Mouse (Mus musculus) lung, embryonic 16.5 days (tissue): ENCODE data around the gene Vps4b. TPM values are rescaled to one million over a fixed set of nuclear protein-coding genes. Genes with fewer than 3 reads are reported as not detected.
A peak's percentile ranks its signal among the peaks of the same experiment; 100 is the strongest.

ENCODE experiments used
- ATAC-seq: fragments of 200-750 bp; cut with Nextera tagmentation; 2 replicates; pipeline ENCODE4 v1.8.0; 2017; ENCODE audit warnings: low read depth, mild to moderate bottlenecking, moderate library complexity
- H3K27ac ChIP-seq: fragments of 300-500 bp; sonication (generic); 2 replicates; pipeline ENCODE4 v1.5.1; 2014; ENCODE audit warnings: mild to moderate bottlenecking, control low read depth, low read length
- H3K27me3 ChIP-seq: fragments of 300-500 bp; sonication (generic); 2 replicates; pipeline ENCODE4 v1.6.1; 2014; ENCODE audit warnings: low read depth, low read length, mixed read lengths; ENCODE audit not compliant: control insufficient read depth, insufficient read depth
- H3K36me3 ChIP-seq: fragments of 300-500 bp; sonication (generic); 2 replicates; pipeline ENCODE4 v1.6.1; 2014; ENCODE audit warnings: low read length; ENCODE audit not compliant: control insufficient read depth, insufficient read depth
- H3K4me1 ChIP-seq: fragments of 300-500 bp; sonication (generic); replicated peaks from 2 replicates; pipeline ENCODE4 v1.6.1; 2014; ENCODE audit warnings: low read length, mixed read lengths; ENCODE audit not compliant: control insufficient read depth, insufficient read depth
- H3K4me2 ChIP-seq: fragments of 300-500 bp; sonication (generic); 2 replicates; pipeline ENCODE4 v1.6.1; 2014; ENCODE audit warnings: low read depth, low read length, control low read depth
- H3K4me3 ChIP-seq: fragments of 300-500 bp; sonication (generic); 2 replicates; pipeline ENCODE4 v1.5.1; 2014; ENCODE audit warnings: mild to moderate bottlenecking, low read length, control low read depth
- H3K9ac ChIP-seq: fragments of 300-500 bp; sonication (generic); 2 replicates; pipeline ENCODE4 v1.6.1; 2014; ENCODE audit warnings: low read length, control low read depth
- H3K9me3 ChIP-seq: fragments of 300-500 bp; sonication (generic); 2 replicates; pipeline ENCODE4 v1.6.1; 2016; ENCODE audit warnings: low read length; ENCODE audit not compliant: control insufficient read depth
- WGBS: fragments of 180-500 bp; shearing (Covaris S2); extraction: QIAGEN DNeasy Blood & Tissue Kit; methylation state at CpG from one replicate; pipeline ENCODE4 v1.1.7; 2014; 5-methylcytosine and 5-hydroxymethylcytosine counted together
- polyA plus RNA-seq: library from polyadenylated mRNA; unstranded; fragments of >200 nt; fragmentation: Nextera tagmentation; extraction: Ambion mirVana; gene quantifications from 2 replicates; pipeline ENCODE4 v1.2.1, GENCODE M21; 2015

Gene Vps4b
- polyA plus RNA-seq, 1 experiment from 2014 or later = 75.2 TPM

DNA sequence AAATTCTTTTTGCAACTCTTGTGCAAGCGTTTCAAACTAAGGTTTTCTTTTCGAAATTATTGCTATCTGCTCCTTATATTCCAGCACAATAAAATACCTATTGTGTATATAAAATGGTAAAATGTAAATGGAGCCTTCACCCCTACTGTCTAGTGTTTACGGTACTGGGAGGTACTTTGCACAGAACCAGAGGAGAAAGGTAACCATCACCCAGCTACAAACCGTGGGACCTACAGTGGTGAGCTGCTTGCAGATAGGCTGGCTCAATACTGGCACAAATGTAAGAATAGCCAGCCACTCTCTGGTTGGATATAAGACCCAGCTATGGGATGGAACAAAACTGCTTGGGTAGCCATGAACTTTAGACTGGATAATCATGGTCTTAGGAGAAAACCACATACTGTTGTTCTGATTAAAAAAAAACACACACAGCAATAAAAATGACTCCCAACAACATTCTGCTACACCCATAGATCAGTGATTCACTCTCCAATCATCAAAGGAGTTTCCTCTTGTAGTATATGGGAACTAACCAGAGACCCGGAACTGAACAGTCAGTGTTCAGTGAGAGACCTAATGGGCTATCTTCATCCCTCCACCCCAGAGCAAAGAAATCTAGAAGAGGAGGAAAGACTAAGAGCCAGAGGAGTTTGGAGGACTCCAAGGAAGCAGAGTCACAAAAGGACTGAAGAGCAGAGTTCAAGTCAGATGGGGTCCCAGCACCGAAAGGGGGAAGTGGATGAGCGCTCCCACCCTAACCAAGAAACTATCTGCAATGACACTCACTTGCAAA is 655 bp upstream of the Vps4b start:
- Histone ChIP-seq H3K9me3 (no peaks in the 10 kb centered on the region), H3K4me2 (peak overlapping the region; percentile 59), H3K36me3 (no peaks in the 10 kb centered on the region), H3K27ac (no peak overlapping the region), H3K9ac (peak overlapping the region; percentile 93; the same call in 1 of the 2 replicates), H3K4me3 (peak overlapping the region; percentile 82), H3K4me1 (peaks cover 12% of the 10 kb centered on the region), H3K27me3 (no peaks in the 10 kb centered on the region)
- WGBS = 60% methylated on average over 7 of the region's 7 CpGs
- no peak for ATAC-seq

DNA sequence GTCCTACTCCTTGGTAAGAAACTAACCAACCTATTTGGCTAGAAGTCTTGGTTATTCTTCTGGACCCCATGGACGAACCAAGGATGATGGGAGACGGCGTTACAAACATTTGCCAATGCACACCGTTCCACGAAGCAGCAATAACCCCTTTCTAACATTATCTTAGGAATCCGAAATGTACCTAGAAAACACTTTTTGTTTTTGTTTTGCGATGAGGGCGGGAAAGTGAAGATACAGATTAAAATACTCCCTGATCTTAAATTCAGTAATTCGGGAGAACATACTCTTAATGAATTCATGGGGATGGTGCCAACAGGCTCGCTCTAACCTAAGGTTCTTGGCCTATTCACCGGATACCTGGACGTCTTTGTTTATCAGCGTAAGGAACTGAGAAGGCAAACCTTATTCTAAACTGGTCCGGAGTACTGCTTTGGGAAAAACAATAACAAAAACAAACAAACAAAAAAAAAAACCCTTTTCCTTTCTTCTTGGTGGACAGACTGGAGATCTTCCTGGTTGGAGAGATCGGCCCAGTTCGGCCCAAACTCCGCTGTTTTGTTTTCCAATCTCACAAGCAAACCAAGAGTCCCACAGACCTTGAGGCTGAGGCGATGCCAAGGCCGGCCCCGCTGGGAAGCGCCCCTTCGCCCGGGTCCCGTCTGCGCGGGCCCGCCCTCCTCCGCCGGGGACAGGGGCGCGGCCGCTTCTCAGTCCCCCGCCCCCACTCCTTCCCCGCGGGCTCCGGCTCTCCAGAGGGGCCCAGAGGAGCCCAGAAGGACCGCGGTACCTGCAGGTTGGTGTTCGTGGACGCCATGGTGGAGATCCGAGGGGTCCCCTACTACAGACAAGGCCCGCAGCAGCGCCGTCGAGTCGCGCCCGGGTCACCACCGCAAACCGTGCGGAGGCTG is 640 bp downstream of the Vps4b start:
- Histone ChIP-seq H3K4me1 (peaks cover 12% of the 10 kb centered on the region), H3K4me3 (peak overlapping the region; percentile 82), H3K9ac (peak overlapping the region; percentile 93), H3K36me3 (no peaks in the 10 kb centered on the region), H3K27ac (peak overlapping the region; percentile 92), H3K9me3 (no peaks in the 10 kb centered on the region), H3K27me3 (no peaks in the 10 kb centered on the region), H3K4me2 (peak overlapping the region; percentile 89)
- ATAC-seq = peak; percentile 91
- 2% methylated on average over 50 of the region's 51 CpGs for WGBS

DNA sequence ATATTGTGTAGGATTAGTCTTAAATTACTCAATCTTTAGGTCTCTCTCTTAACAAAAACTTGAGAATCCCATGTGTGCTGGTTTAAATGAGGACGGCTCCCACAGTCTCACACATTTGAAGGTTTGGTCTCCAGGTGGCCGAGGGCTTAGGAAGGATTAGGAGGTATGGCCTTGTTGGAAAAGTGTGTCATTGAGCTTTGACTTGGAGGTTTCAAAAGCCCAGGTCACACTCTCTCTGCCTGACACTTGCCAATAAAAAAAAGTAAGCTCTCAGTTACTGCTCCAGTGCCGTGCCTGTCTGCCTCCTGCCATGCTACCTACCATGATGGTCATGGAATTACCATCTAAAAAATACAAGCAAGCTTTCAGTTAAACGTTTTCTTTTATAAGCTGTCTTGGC is 21.6 kb downstream of the Vps4b start:
- Histone ChIP-seq H3K4me2 (no peak overlapping the region), H3K27ac (no peak overlapping the region), H3K27me3 (no peaks in the 10 kb centered on the region), H3K9ac (no peak overlapping the region), H3K4me1 (no peaks in the 10 kb centered on the region), H3K36me3 (peaks cover 37% of the 10 kb centered on the region), H3K4me3 (no peak overlapping the region), H3K9me3 (no peaks in the 10 kb centered on the region)
- ATAC-seq = no peak
- 88% methylated on average over 4 of the region's 4 CpGs for WGBS

DNA sequence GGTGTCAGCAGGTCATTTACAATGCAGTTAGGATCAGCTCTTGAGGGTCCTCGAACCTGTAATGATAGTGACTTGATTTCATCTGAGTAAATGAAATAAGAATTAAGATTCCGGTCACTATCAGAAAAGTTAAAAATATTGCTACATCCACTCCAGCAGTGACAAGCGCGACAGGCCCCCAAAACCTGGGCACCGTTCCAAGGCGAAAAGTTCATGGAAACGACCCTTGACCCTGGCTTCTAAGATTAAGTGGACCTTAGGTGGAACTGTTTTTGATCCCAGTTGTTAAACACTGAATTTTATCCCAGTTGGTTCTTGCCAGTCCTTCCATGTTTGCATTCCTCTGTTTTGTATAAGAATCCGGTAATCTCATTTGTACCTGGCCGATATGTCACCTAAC is 22.4 kb downstream of the Vps4b start:
- WGBS = 71% methylated on average over 9 of the region's 9 CpGs
- Histone ChIP-seq H3K9me3 (no peaks in the 10 kb centered on the region), H3K27ac (no peak overlapping the region), H3K9ac (no peak overlapping the region), H3K36me3 (peaks cover 33% of the 10 kb centered on the region), H3K4me1 (no peaks in the 10 kb centered on the region), H3K27me3 (no peaks in the 10 kb centered on the region), H3K4me2 (no peak overlapping the region), H3K4me3 (no peak overlapping the region)
- no peak for ATAC-seq

DNA sequence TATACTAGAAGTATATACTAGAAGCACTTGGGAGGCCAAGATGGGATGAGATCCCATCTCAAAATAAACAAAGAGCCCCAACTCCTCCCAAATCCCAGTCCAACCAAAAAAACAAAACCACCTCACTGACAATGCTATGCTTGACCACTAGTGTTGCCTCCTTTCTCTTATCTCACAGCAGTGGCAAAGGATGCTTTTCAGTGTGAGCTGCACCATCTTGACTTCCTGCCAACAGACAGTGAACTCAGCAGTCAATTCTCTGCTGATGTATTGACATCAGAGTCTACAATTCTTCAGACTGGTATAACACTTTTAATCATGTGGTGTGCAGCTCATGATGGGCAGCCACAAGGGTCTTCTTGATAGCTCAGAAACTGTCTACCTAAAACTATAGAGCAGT is 27.8 kb downstream of the Vps4b start:
- peaks cover 2% of the 10 kb centered on the region; the same call in 1 of the 2 replicates for H3K4me1 ChIP-seq
- no peak overlapping the region for H3K4me3 ChIP-seq
- H3K4me2 ChIP-seq = no peak overlapping the region
- peaks cover 29% of the 10 kb centered on the region for H3K36me3 ChIP-seq
- ATAC-seq = no peak
- H3K27ac ChIP-seq = no peak overlapping the region
- no peak overlapping the region for H3K9ac ChIP-seq
- H3K9me3 ChIP-seq = no peaks in the 10 kb centered on the region
- no peaks in the 10 kb centered on the region for H3K27me3 ChIP-seq

DNA sequence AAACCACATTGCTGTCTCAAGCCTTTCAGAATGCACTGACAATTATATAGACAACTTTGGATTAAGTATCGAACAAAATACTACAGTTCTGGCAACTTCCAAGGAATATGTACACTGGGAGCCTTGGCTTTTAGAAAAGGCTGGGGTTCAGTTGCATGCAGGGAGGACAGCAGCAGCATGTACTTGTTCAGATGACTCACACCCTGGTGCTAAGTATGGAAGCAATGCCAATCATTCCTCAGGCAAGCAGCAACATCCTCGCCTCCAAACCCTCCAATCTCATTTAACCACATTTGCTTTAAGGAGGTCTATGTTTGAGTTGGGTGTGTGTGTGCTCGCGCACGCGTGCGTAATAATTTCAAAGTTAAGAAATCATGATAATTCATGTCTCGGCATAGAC is 30.8 kb downstream of the Vps4b start:
- no peak for ATAC-seq
- Histone ChIP-seq H3K4me2 (no peak overlapping the region), H3K4me1 (peaks cover 3% of the 10 kb centered on the region; the same call in 1 of the 2 replicates), H3K27ac (no peak overlapping the region), H3K27me3 (no peaks in the 10 kb centered on the region), H3K9me3 (no peaks in the 10 kb centered on the region), H3K9ac (no peak overlapping the region), H3K4me3 (no peak overlapping the region), H3K36me3 (peaks cover 23% of the 10 kb centered on the region)
- WGBS = 95% methylated on average over 8 of the region's 8 CpGs

DNA sequence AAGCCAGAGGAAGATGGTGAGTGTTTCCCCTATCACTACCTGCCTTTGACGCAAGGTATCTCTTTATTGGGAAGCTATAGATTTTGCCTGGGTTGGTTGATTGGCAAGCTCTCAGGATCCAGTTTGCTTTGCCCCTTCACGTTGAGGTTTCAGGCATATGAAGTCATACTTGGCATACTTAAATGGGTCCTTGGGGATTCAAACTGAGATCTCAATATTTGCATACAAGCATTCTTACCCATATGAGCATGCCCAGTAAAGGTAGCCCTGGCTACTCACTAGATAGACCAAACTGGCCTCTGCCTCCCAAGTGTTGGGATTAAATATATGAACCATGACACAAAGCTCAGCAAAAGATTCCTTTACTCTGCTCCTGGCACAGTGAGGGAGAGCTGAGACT is 31.7 kb downstream of the Vps4b start:
- peaks cover 7% of the 10 kb centered on the region; the same call in 1 of the 2 replicates for H3K4me1 ChIP-seq
- no peak for ATAC-seq
- no peak overlapping the region for H3K4me2 ChIP-seq
- H3K36me3 ChIP-seq = peaks cover 15% of the 10 kb centered on the region
- 70% methylated on average over 2 of the region's 2 CpGs for WGBS
- no peaks in the 10 kb centered on the region for H3K9me3 ChIP-seq
- H3K27ac ChIP-seq = no peak overlapping the region
- no peaks in the 10 kb centered on the region for H3K27me3 ChIP-seq
- no peak overlapping the region for H3K9ac ChIP-seq
- no peak overlapping the region for H3K4me3 ChIP-seq

DNA sequence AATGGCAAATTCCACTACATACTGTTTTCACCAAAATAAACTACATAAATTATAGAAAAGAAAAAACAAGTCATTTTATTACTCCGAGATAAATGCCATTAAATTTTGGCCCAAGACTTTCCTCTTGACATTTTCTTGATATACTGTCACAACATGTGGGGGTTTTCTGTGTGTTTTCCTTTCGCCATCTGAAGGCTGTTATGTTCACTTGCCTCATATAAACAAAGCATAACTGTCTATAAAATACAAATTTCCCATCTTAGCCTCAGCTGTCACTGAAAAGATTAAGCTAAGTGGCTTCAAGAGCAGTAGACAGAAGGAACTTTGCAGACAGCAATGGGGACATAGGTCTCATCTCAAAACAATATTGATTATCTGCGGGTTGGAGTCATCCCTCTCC is 32.2 kb downstream of the Vps4b start:
- H3K27ac ChIP-seq = no peak overlapping the region
- no peak overlapping the region for H3K9ac ChIP-seq
- no peak overlapping the region for H3K4me2 ChIP-seq
- H3K9me3 ChIP-seq = no peaks in the 10 kb centered on the region
- no peak overlapping the region for H3K4me3 ChIP-seq
- H3K36me3 ChIP-seq = peaks cover 15% of the 10 kb centered on the region
- H3K4me1 ChIP-seq = peaks cover 7% of the 10 kb centered on the region; the same call in 1 of the 2 replicates
- 55% methylated on average over 3 of the region's 3 CpGs for WGBS
- no peaks in the 10 kb centered on the region for H3K27me3 ChIP-seq
- 0 out of 2 replicates have a peak, but pooled peaks have one; percentile 3 for ATAC-seq

DNA sequence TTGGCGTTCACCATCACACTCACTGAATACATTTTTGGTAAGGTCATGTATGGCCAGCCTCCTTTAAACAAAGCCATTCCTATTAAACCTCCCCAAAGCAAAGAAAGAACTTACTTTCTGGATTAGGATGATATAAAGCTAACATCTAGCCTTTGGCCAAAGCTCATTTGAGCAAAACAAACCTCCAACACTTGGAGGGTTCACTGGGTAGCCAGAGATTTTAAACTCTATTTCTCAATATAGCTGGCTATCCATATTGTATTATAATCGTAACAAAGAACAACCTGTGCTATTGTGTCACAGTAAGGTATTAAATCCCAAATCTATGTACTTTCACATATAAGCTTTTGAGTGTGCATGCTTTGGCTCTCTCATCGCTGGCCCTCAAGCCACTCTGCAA is 35.8 kb downstream of the Vps4b start:
- no peak for ATAC-seq
- WGBS = 71% methylated on average over 3 of the region's 3 CpGs

More for the DNA sequence above, 35.8 kb downstream of the Vps4b start:
- H3K4me1 ChIP-seq = peaks cover 9% of the 10 kb centered on the region
- no peak overlapping the region for H3K4me3 ChIP-seq
- H3K4me2 ChIP-seq = no peak overlapping the region
- no peaks in the 10 kb centered on the region for H3K27me3 ChIP-seq
- peak overlapping the region; percentile 20; the same call in 1 of the 2 replicates for H3K27ac ChIP-seq
- no peak overlapping the region for H3K9ac ChIP-seq
- no peaks in the 10 kb centered on the region for H3K9me3 ChIP-seq
- H3K36me3 ChIP-seq = no peaks in the 10 kb centered on the region
